Mouse (Mus musculus) ES-Bruce4 (cell line): ENCODE data around the gene Numb. TPM values are rescaled to one million over a fixed set of nuclear protein-coding genes. Genes with fewer than 3 reads are reported as not detected.

ENCODE experiments used
- H3K27ac ChIP-seq: 2 replicates; pipeline ENCODE4 v1.5.1; 2012; ENCODE audit warnings: low read length, inconsistent platforms; ENCODE audit not compliant: insufficient read depth
- H3K27me3 ChIP-seq: 2 replicates; pipeline ENCODE4 v1.6.1; 2012; ENCODE audit warnings: mild to moderate bottlenecking, low read length, inconsistent platforms; ENCODE audit not compliant: control insufficient read depth, poor library complexity, insufficient read depth, severe bottlenecking
- H3K36me3 ChIP-seq: 2 replicates; pipeline ENCODE4 v1.6.1; 2012; ENCODE audit warnings: inconsistent platforms, mild to moderate bottlenecking, low read length, moderate library complexity; ENCODE audit not compliant: control insufficient read depth, poor library complexity, insufficient read depth, severe bottlenecking
- H3K4me1 ChIP-seq: one replicate; pipeline ENCODE4 v1.8.1; 2011; ENCODE audit warnings: low read length; ENCODE audit not compliant: control insufficient read depth, insufficient read depth
- H3K4me3 ChIP-seq: 2 replicates; pipeline ENCODE4 v1.5.1; 2011; ENCODE audit warnings: low read depth, mild to moderate bottlenecking, low read length
- H3K9ac ChIP-seq: 2 replicates; pipeline ENCODE4 v1.6.1; 2012; ENCODE audit warnings: low read depth, mild to moderate bottlenecking, inconsistent platforms; ENCODE audit not compliant: poor library complexity, severe bottlenecking
- H3K9me3 ChIP-seq: replicated peaks from 2 replicates; pipeline ENCODE4 v1.6.1; 2012; ENCODE audit warnings: mild to moderate bottlenecking, low read length, inconsistent platforms; ENCODE audit not compliant: control insufficient read depth, poor library complexity, insufficient read depth, severe bottlenecking
- CTCF ChIP-seq: IDR thresholded peaks from one replicate; pipeline ENCODE4 v1.8.1; 2011; ENCODE audit warnings: low read depth, low read length
- EP300 ChIP-seq: IDR thresholded peaks from 2 replicates; pipeline ENCODE4 v1.6.1; 2011; ENCODE audit warnings: low read depth, low read length; ENCODE audit not compliant: insufficient read depth
- POLR2A ChIP-seq: IDR thresholded peaks from one replicate; pipeline ENCODE4 v1.8.1; 2011; ENCODE audit warnings: low read length; ENCODE audit not compliant: insufficient read depth
- polyA plus RNA-seq: library from polyadenylated mRNA; stranded (reverse); fragments of >200 nt; gene quantifications from 2 replicates; pipeline ENCODE4 v1.2.4, GENCODE M21; 2011; ENCODE audit warnings: low read depth; ENCODE audit not compliant: missing spikeins, insufficient read depth, insufficient read length

The Numb gene
- polyA plus RNA-seq, 1 experiment, result 43.5 TPM

- no peak overlapping the region for H3K27ac ChIP-seq
- H3K27me3 ChIP-seq, result no peaks in the 10 kb centered on the region
- H3K4me3 ChIP-seq, result no peak overlapping the region
- H3K36me3 ChIP-seq, result no peaks in the 10 kb centered on the region; the same call in 1 of the 2 replicates
- no peak for TF ChIP-seq CTCF
- no peak for TF ChIP-seq EP300
- no peak for TF ChIP-seq POLR2A
- no peak overlapping the region for H3K9ac ChIP-seq
- H3K9me3 ChIP-seq, result no peaks in the 10 kb centered on the region
- peaks cover 2% of the 10 kb centered on the region for H3K4me1 ChIP-seq
These were observed 80.1 kb downstream of the Numb start for GRCm38 (mm10) chr12:83841409-83842190.

DNA sequence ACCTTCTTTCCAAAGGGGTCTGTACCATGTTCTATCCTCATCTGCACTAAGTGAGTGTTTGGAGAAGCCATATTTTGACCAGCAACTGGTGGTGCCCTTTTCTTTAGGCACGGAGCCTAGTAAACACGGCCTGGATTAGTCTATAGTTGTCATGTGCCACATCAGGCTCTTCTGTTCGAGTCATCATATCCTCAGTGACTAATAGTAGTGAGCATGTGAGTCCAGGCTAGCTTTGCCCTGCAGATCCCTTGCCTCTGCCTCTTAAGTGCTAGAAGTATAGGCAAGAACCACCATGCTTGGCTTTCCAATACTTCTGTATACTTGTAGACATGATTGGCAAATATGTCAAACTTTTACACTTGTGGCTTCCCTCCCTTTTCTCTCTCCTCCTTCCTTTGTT is 87.8 kb downstream of the Numb start:
- Histone ChIP-seq H3K27me3 (no peaks in the 10 kb centered on the region), H3K27ac (no peak overlapping the region)

GRCm38 (mm10) chr12:83830424-83830823 is 91.3 kb downstream of the Numb start:
- no peaks in the 10 kb centered on the region for H3K36me3 ChIP-seq
- no peaks in the 10 kb centered on the region for H3K4me1 ChIP-seq
- TF ChIP-seq POLR2A (no peak), EP300 (no peak), CTCF (no peak)
- H3K27ac ChIP-seq, result no peak overlapping the region
- no peak overlapping the region for H3K9ac ChIP-seq
- H3K9me3 ChIP-seq, result no peaks in the 10 kb centered on the region
- H3K4me3 ChIP-seq, result no peak overlapping the region
- H3K27me3 ChIP-seq, result no peaks in the 10 kb centered on the region

More for the DNA sequence above, 87.8 kb downstream of the Numb start:
- no peaks in the 10 kb centered on the region for H3K9me3 ChIP-seq
- H3K4me1 ChIP-seq, result no peaks in the 10 kb centered on the region
- TF ChIP-seq CTCF (no peak), POLR2A (no peak), EP300 (no peak)
- no peaks in the 10 kb centered on the region for H3K36me3 ChIP-seq
- H3K9ac ChIP-seq, result no peak overlapping the region
- H3K4me3 ChIP-seq, result no peak overlapping the region

GRCm38 (mm10) chr12:83816616-83817015 is 105.1 kb downstream of the Numb start:
- no peak for TF ChIP-seq EP300
- TF ChIP-seq CTCF, result no peak
- TF ChIP-seq POLR2A, result no peak
- Histone ChIP-seq H3K4me3 (no peak overlapping the region), H3K36me3 (no peaks in the 10 kb centered on the region), H3K4me1 (no peaks in the 10 kb centered on the region), H3K27ac (no peak overlapping the region), H3K9ac (no peak overlapping the region), H3K9me3 (no peaks in the 10 kb centered on the region), H3K27me3 (no peaks in the 10 kb centered on the region)

DNA sequence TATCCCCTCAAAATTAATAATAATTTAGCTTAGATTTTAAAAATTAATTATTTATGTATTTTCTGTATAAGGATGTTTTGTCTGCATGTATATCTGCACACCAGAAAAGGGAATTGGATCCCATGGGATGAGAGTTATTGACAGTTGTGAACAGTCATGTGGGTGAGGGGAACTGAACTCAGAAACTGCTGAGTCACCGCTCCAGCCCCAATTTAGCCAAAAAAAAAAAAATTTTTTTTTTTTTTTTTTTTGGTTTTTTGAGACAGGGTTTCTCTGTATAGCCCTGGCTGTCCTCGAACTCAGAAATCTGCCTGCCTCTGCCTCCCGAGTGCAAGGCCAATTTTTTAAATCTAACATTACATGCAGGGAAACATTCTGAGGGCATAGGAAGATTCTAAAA is 109.8 kb downstream of the Numb start:
- Histone ChIP-seq H3K9ac (no peak overlapping the region), H3K9me3 (no peaks in the 10 kb centered on the region), H3K4me3 (no peak overlapping the region), H3K36me3 (peaks cover 6% of the 10 kb centered on the region), H3K27ac (no peak overlapping the region), H3K4me1 (no peaks in the 10 kb centered on the region), H3K27me3 (no peaks in the 10 kb centered on the region)
- no peak for TF ChIP-seq POLR2A
- TF ChIP-seq EP300, result no peak
- TF ChIP-seq CTCF, result no peak

GRCm38 (mm10) chr12:83803641-83804040 is 118.1 kb downstream of the Numb start:
- H3K27ac ChIP-seq, result no peak overlapping the region
- no peaks in the 10 kb centered on the region for H3K27me3 ChIP-seq
- H3K9me3 ChIP-seq, result 0 out of 2 replicates have a peak, but pooled peaks cover 3% of the 10 kb centered on the region
- no peak overlapping the region for H3K9ac ChIP-seq
- no peaks in the 10 kb centered on the region for H3K4me1 ChIP-seq
- no peak overlapping the region for H3K4me3 ChIP-seq
- peaks cover 14% of the 10 kb centered on the region for H3K36me3 ChIP-seq
- no peak for TF ChIP-seq CTCF
- no peak for TF ChIP-seq EP300
- no peak for TF ChIP-seq POLR2A
